25 mouse cellular contexts compared by ENCODE assay signal in the genomic region with DNA sequence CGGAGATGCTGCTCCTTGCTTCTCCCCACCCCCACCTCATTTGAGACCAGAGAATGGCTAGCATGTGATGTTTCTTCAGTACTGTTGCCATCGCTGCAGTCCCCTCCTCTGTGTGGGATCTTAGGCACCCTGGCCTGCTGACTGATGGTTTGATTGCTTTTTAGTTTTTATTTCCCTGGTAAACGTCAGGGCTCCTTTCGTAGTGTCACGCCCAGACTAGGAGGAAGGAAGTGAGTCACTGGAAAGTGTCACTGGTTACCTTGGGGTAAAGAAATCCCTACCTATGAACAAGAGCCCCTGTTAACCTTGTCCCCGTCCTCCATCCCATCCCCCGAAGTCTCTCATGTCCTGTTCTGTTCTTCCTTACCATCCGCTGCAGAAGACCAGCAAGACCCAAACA. TPM values are rescaled to one million over a fixed set of nuclear protein-coding genes. Genes with fewer than 3 reads are reported as not detected.
DNase-seq lines count a peak whose midpoint lies in the region; ATAC-seq lines count a peak whose summit lies in the region.
"Had no signal": no experiment of that assay in that cellular context is flagged by ENCODE, and none has a peak within 500 bp of the region (broad histone marks: within the 10 kb centered on the region; RNA-seq: fewer than 3 reads in every experiment).

No protein-coding gene starts in this region.

- H3K27ac ChIP-seq in limb, embryonic 12.5 days, result no peak overlapping the region
- no peak overlapping the region for H3K27ac ChIP-seq in limb, embryonic 10.5 days
- no peak overlapping the region for H3K27ac ChIP-seq in midbrain, embryonic 14.5 days (replicated peaks; ENCODE audit: low read depth, low read length)
- H3K27ac ChIP-seq: heart, embryonic 13.5 days; hindbrain, postnatal 0 days; limb, embryonic 13.5 days; lung, embryonic 15.5 days; midbrain, embryonic 12.5 days had no signal

- no peak overlapping the region for H3K4me3 ChIP-seq in limb, embryonic 12.5 days (replicated peaks)
- H3K4me3 ChIP-seq in limb, embryonic 10.5 days, result no peak overlapping the region
- H3K4me3 ChIP-seq in midbrain, embryonic 14.5 days (replicated peaks; ENCODE audit: low read depth, low read length), result no peak overlapping the region
- H3K4me3 ChIP-seq: erythroblast, embryonic 14.5 days; heart, embryonic 13.5 days; limb, embryonic 13.5 days; lung, embryonic 15.5 days; midbrain, embryonic 12.5 days had no signal

- peaks cover 18% of the 10 kb centered on the region for H3K4me1 ChIP-seq in limb, embryonic 12.5 days (replicated peaks)
- H3K4me1 ChIP-seq in limb, embryonic 10.5 days, result peaks cover 25% of the 10 kb centered on the region
- peaks cover 13% of the 10 kb centered on the region; the same call in 1 of the 2 replicates for H3K4me1 ChIP-seq in midbrain, embryonic 14.5 days (ENCODE audit: control insufficient read depth, insufficient read depth, low read length)

- peaks cover 13% of the 10 kb centered on the region; the same call in 1 of the 2 replicates for H3K36me3 ChIP-seq in limb, embryonic 12.5 days
- H3K36me3 ChIP-seq in limb, embryonic 10.5 days, result peaks cover 14% of the 10 kb centered on the region; the same call in 1 of the 2 replicates
- no peaks in the 10 kb centered on the region for H3K36me3 ChIP-seq in splenic B cell, adult 2 months (ENCODE audit: control insufficient read depth, insufficient read depth, low read length, poor library complexity, severe bottlenecking)
- H3K36me3 ChIP-seq in midbrain, embryonic 14.5 days (ENCODE audit: control insufficient read depth, insufficient read depth, low read length), result no peaks in the 10 kb centered on the region
- H3K36me3 ChIP-seq: lung, embryonic 15.5 days had no signal

- H3K27me3 ChIP-seq in limb, embryonic 12.5 days, result no peaks in the 10 kb centered on the region
- H3K27me3 ChIP-seq in limb, embryonic 10.5 days (ENCODE audit: low read depth, poor library complexity, severe bottlenecking), result no peaks in the 10 kb centered on the region
- no peaks in the 10 kb centered on the region for H3K27me3 ChIP-seq in splenic B cell, adult 2 months (ENCODE audit: control insufficient read depth, insufficient read depth, low read length, poor library complexity, severe bottlenecking)
- H3K27me3 ChIP-seq in midbrain, embryonic 14.5 days (ENCODE audit: control insufficient read depth, insufficient read depth, low read length), result no peaks in the 10 kb centered on the region
- H3K27me3 ChIP-seq: heart, embryonic 13.5 days; limb, embryonic 13.5 days; lung, embryonic 15.5 days; midbrain, embryonic 12.5 days had no signal

- no peak for ATAC-seq in limb, embryonic 12.5 days (ENCODE audit: insufficient number of reproducible peaks, insufficient read depth, low FRiP score, low TSS enrichment, low read depth)
- ATAC-seq in megakaryocyte, adult 5-6 weeks (ENCODE audit: poor library complexity, severe bottlenecking), result peak; percentile 49
- ATAC-seq in midbrain, embryonic 14.5 days (ENCODE audit: low FRiP score, low TSS enrichment), result no peak
- ATAC-seq: hindbrain, postnatal 0 days; intestine, postnatal 0 days had no signal

- H3K9me3 ChIP-seq in limb, embryonic 12.5 days, result no peaks in the 10 kb centered on the region
- no peaks in the 10 kb centered on the region for H3K9me3 ChIP-seq in limb, embryonic 10.5 days (replicated peaks)
- H3K9me3 ChIP-seq in midbrain, embryonic 14.5 days (ENCODE audit: control insufficient read depth, low read length), result no peaks in the 10 kb centered on the region
- H3K9me3 ChIP-seq: heart, embryonic 13.5 days; limb, embryonic 13.5 days; lung, embryonic 15.5 days; midbrain, embryonic 12.5 days had no signal

- 0 out of 2 replicates have a peak overlapping the region, but pooled peaks have one; percentile 3 for H3K9ac ChIP-seq in limb, embryonic 12.5 days (replicated peaks)
- no peak overlapping the region for H3K9ac ChIP-seq in midbrain, embryonic 14.5 days (replicated peaks; ENCODE audit: low read length)
- H3K9ac ChIP-seq: forebrain, postnatal 0 days; heart, embryonic 13.5 days; limb, embryonic 13.5 days; lung, embryonic 15.5 days; midbrain, embryonic 12.5 days had no signal

- 61% methylated on average over 8 of the region's 8 CpGs for WGBS in limb, embryonic 12.5 days
- 54% methylated on average over 8 of the region's 8 CpGs for WGBS in limb, embryonic 10.5 days
- 85% methylated on average over 8 of the region's 8 CpGs for WGBS in midbrain, embryonic 14.5 days

- no peak for DNase-seq in limb, embryonic 10.5 days (ENCODE audit: low spot score)
- peak; percentile 27 for DNase-seq in T-cell, adult 2 months (ENCODE audit: low spot score)
- peak; percentile 55 for DNase-seq in splenic B cell, adult 2 months (ENCODE audit: low read depth, low spot score)
- DNase-seq in midbrain, embryonic 14.5 days, result no peak
- no peak for DNase-seq in thymus, postnatal 4 days
- no peak for DNase-seq in Muller cell, postnatal 12 days (ENCODE audit: inconsistent ontology term)
- DNase-seq: adrenal gland, postnatal 14 days; cerebellum, adult 18-20 months; cerebellum, postnatal 10 days; forebrain, postnatal 0 days; heart, postnatal 14 days; kidney, adult 9 months; kidney, postnatal 4 days; layer of hippocampus, adult 9-11 months; right cerebral cortex, postnatal 4 days had no signal

- H3K4me2 ChIP-seq in limb, embryonic 12.5 days, result no peak overlapping the region
- H3K4me2 ChIP-seq in midbrain, embryonic 14.5 days (ENCODE audit: low read length), result no peak overlapping the region
- H3K4me2 ChIP-seq: heart, embryonic 13.5 days; limb, embryonic 13.5 days; liver, embryonic 11.5 days; lung, embryonic 15.5 days; midbrain, embryonic 12.5 days had no signal

RNA-seq across cellular contexts. Expression of a gene that starts 10.8 kb away (rescaled TPM):
- 11.2 and 13.8 TPM in 2 replicates for polyA plus RNA-seq in limb, embryonic 12.5 days (2016; fragmentation: Nextera tagmentation; extraction: Ambion mirVana)
- polyA plus RNA-seq in limb, embryonic 10.5 days (2016; fragmentation: Nextera tagmentation; extraction: Ambion mirVana), result 11.0 and 11.7 TPM in 2 replicates
- 109 and 115 TPM in 2 replicates for total RNA-seq in megakaryocyte, adult 5-6 weeks (2015)
- 50.0 and 60.4 TPM in 2 replicates for total RNA-seq in megakaryocyte, adult 5-6 weeks (2017)
- polyA plus RNA-seq in midbrain, embryonic 14.5 days (2014; fragmentation: Nextera tagmentation; extraction: Ambion mirVana), result 22.6 and 23.9 TPM in 2 replicates

Comparison
In these comparisons a context has a peak if more than half of its experiments do, and no peak if none do; other contexts are left out.
1. DNase-seq: peak in T-cell, adult 2 months (single experiment) and splenic B cell, adult 2 months (single experiment); none in limb, embryonic 10.5 days (single experiment), midbrain, embryonic 14.5 days (single experiment), thymus, postnatal 4 days (single experiment) and Muller cell, postnatal 12 days (single experiment).